Comparison of ENCODE assay signal across 19 mouse cellular contexts in the genomic region with DNA sequence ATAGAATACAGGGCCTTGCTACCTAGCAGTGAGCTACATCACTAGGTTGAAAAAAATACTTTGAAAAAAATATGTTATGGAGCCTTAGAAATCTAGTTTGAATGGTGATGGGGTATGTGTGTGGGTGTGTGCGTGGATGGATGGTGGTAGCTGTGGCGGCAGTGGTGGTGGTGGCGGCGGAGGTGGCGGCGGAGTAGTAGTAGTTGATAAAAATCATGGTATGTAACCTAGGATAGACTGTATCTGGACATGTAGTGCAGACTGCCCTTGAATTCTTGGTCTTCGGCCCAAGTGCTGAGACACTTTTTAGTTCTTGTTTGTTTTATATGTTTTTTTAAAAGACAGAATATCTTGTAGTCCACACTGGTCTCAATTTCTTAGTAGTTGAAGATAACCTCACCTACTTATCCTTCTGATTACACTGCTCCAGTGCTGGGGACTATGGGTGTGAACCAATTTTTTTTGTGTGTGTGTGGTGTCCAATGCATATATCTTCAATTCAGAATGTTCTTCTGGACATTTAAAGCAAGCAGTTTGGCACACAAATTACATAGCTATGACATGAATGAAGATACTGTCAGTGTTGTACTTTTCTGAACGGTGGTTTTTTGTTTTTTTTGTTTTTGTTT. TPM values are rescaled to one million over a fixed set of nuclear protein-coding genes. Genes with fewer than 3 reads are reported as not detected.
A peak's percentile ranks its signal among the peaks of the same experiment; 100 is the strongest.
DNase-seq lines count a peak whose midpoint lies in the region; ATAC-seq and TF ChIP-seq lines count a peak whose summit lies in the region.
"Had no signal": no experiment of that assay in that cellular context is flagged by ENCODE, and none has a peak within 500 bp of the region (broad histone marks: within the 10 kb centered on the region; RNA-seq: fewer than 3 reads in every experiment).

No protein-coding gene starts in this region.

- 75% methylated on average over 8 of the region's 8 CpGs for WGBS in liver, embryonic 12.5 days (ENCODE audit: insufficient replicate concordance)
- 88% methylated on average over 8 of the region's 8 CpGs for WGBS in liver, postnatal 0 days (ENCODE audit: insufficient replicate concordance)
- 76% methylated on average over 8 of the region's 8 CpGs for WGBS in liver, embryonic 13.5 days (ENCODE audit: insufficient replicate concordance)
- 70% methylated on average over 8 of the region's 8 CpGs for WGBS in liver, embryonic 16.5 days (ENCODE audit: insufficient replicate concordance)

- no peak overlapping the region for H3K27ac ChIP-seq in liver, embryonic 12.5 days
- H3K27ac ChIP-seq in liver, postnatal 0 days (ENCODE audit: low read depth), result no peak overlapping the region
- peak overlapping the region; percentile 21; the same call in 1 of the 2 replicates for H3K27ac ChIP-seq in liver, embryonic 13.5 days
- no peak overlapping the region for H3K27ac ChIP-seq in liver, embryonic 16.5 days (ENCODE audit: low read length)
- H3K27ac ChIP-seq: embryonic facial prominence, embryonic 13.5 days; forebrain, embryonic 12.5 days; gastrocnemius, adult 2 months; heart, embryonic 13.5 days; hindbrain, postnatal 0 days had no signal

- no peaks in the 10 kb centered on the region for H3K9me3 ChIP-seq in liver, embryonic 12.5 days (replicated peaks)
- no peaks in the 10 kb centered on the region for H3K9me3 ChIP-seq in liver, postnatal 0 days (ENCODE audit: low read length)
- no peaks in the 10 kb centered on the region for H3K9me3 ChIP-seq in liver, embryonic 13.5 days (replicated peaks)
- H3K9me3 ChIP-seq in liver, embryonic 16.5 days (replicated peaks; ENCODE audit: control insufficient read depth, low read length), result no peaks in the 10 kb centered on the region
- H3K9me3 ChIP-seq: embryonic facial prominence, embryonic 13.5 days; forebrain, embryonic 12.5 days; heart, embryonic 13.5 days had no signal

- peak overlapping the region; percentile 36 for H3K4me2 ChIP-seq in liver, embryonic 12.5 days
- H3K4me2 ChIP-seq in liver, postnatal 0 days (ENCODE audit: low read depth, low read length), result no peak overlapping the region
- H3K4me2 ChIP-seq in liver, embryonic 13.5 days, result peak overlapping the region; percentile 17; the same call in 1 of the 2 replicates
- no peak overlapping the region for H3K4me2 ChIP-seq in liver, embryonic 16.5 days (ENCODE audit: low read depth, low read length)
- H3K4me2 ChIP-seq: embryonic facial prominence, embryonic 13.5 days; forebrain, embryonic 12.5 days; heart, embryonic 13.5 days had no signal

- H3K4me3 ChIP-seq in liver, embryonic 12.5 days, result no peak overlapping the region
- no peak overlapping the region for H3K4me3 ChIP-seq in liver, postnatal 0 days (ENCODE audit: low read depth, low read length)
- H3K4me3 ChIP-seq in liver, embryonic 13.5 days (replicated peaks), result no peak overlapping the region
- H3K4me3 ChIP-seq in liver, embryonic 16.5 days (ENCODE audit: low read depth, low read length), result no peak overlapping the region
- H3K4me3 ChIP-seq: embryonic facial prominence, embryonic 13.5 days; forebrain, embryonic 12.5 days; gastrocnemius, adult 2 months; heart, embryonic 13.5 days had no signal

- H3K36me3 ChIP-seq in liver, embryonic 12.5 days, result no peaks in the 10 kb centered on the region
- no peaks in the 10 kb centered on the region for H3K36me3 ChIP-seq in liver, postnatal 0 days (replicated peaks; ENCODE audit: insufficient read depth, low read length)
- H3K36me3 ChIP-seq in liver, embryonic 13.5 days, result no peaks in the 10 kb centered on the region
- no peaks in the 10 kb centered on the region for H3K36me3 ChIP-seq in liver, embryonic 16.5 days (ENCODE audit: control insufficient read depth, insufficient read depth)
- H3K36me3 ChIP-seq: embryonic facial prominence, embryonic 13.5 days; forebrain, embryonic 12.5 days; heart, embryonic 13.5 days had no signal

- TF ChIP-seq CTCF in liver, postnatal 0 days (IDR thresholded peaks at IDR 0.05; ENCODE audit: low read depth), result no peak

- no peaks in the 10 kb centered on the region for H3K27me3 ChIP-seq in liver, embryonic 12.5 days (replicated peaks)
- H3K27me3 ChIP-seq in liver, postnatal 0 days (ENCODE audit: insufficient read depth, low read length), result no peaks in the 10 kb centered on the region
- no peaks in the 10 kb centered on the region for H3K27me3 ChIP-seq in liver, embryonic 13.5 days
- no peaks in the 10 kb centered on the region for H3K27me3 ChIP-seq in liver, embryonic 16.5 days (ENCODE audit: control insufficient read depth, insufficient read depth, low read depth, low read length)
- H3K27me3 ChIP-seq: embryonic facial prominence, embryonic 13.5 days; forebrain, embryonic 12.5 days; heart, embryonic 13.5 days had no signal

- no peak overlapping the region for H3K9ac ChIP-seq in liver, embryonic 12.5 days
- no peak overlapping the region for H3K9ac ChIP-seq in liver, postnatal 0 days (replicated peaks)
- no peak overlapping the region for H3K9ac ChIP-seq in liver, embryonic 13.5 days
- no peak overlapping the region for H3K9ac ChIP-seq in liver, embryonic 16.5 days (ENCODE audit: low read depth, low read length)
- H3K9ac ChIP-seq: embryonic facial prominence, embryonic 13.5 days; forebrain, embryonic 12.5 days; heart, embryonic 13.5 days had no signal

- no peak for TF ChIP-seq EP300 in liver, postnatal 0 days (IDR thresholded peaks at IDR 0.05; ENCODE audit: low read depth)

- DNase-seq in liver, postnatal 0 days, result no peak
- no peak for DNase-seq in liver, embryonic 13.5 days
- DNase-seq in thymus, postnatal 4 days, result no peak
- DNase-seq in ovary, postnatal 10 days (ENCODE audit: low spot score), result no peak
- DNase-seq: adrenal gland, adult 8-10 months; cerebellum, adult 11 months; cerebellum, adult 9-10 months; cerebellum, postnatal 25 days; gastrocnemius, adult 2 months; gastrocnemius, postnatal 36 days; heart, adult 11 months; heart, postnatal 36 days had no signal

- H3K4me1 ChIP-seq in liver, embryonic 12.5 days, result peaks cover 28% of the 10 kb centered on the region
- H3K4me1 ChIP-seq in liver, postnatal 0 days (ENCODE audit: insufficient read depth), result peaks cover 8% of the 10 kb centered on the region
- peaks cover 31% of the 10 kb centered on the region for H3K4me1 ChIP-seq in liver, embryonic 13.5 days (replicated peaks)
- H3K4me1 ChIP-seq in liver, embryonic 16.5 days (ENCODE audit: control insufficient read depth, low read depth, low read length), result peaks cover 10% of the 10 kb centered on the region; the same call in 1 of the 2 replicates

- ATAC-seq in liver, embryonic 12.5 days, result peak; percentile 70; the same call in 1 of the 2 replicates
- ATAC-seq in liver, postnatal 0 days, result no peak
- peak; percentile 76 for ATAC-seq in liver, embryonic 13.5 days (ENCODE audit: low read depth)
- ATAC-seq in liver, embryonic 16.5 days (ENCODE audit: low read depth), result peak; percentile 48; the same call in 1 of the 2 replicates
- ATAC-seq: forebrain, embryonic 16.5 days; hindbrain, postnatal 0 days had no signal

RNA-seq across cellular contexts. Expression of gene Ube3a, which starts 6.3 kb away (rescaled TPM):
- 88.5 and 92.6 TPM in 2 replicates for polyA plus RNA-seq in liver, embryonic 12.5 days (2016; fragmentation: Nextera tagmentation; extraction: Ambion mirVana)
- 55.6 and 58.5 TPM in 2 replicates for polyA plus RNA-seq in liver, postnatal 0 days (2015; fragmentation: Nextera tagmentation; extraction: Ambion mirVana)
- 70.9 and 83.7 TPM in 2 replicates for polyA plus RNA-seq in liver, embryonic 13.5 days (2015; fragmentation: Nextera tagmentation; extraction: Ambion mirVana)
- polyA plus RNA-seq in liver, embryonic 16.5 days (2015; fragmentation: Nextera tagmentation; extraction: Ambion mirVana), result 38.4 and 45.8 TPM in 2 replicates

Comparison
In these comparisons a context has a peak if more than half of its experiments do, and no peak if none do; other contexts are left out.
1. H3K4me2 ChIP-seq: peak in liver, embryonic 12.5 days (single experiment) and liver, embryonic 13.5 days (single experiment); none in liver, postnatal 0 days (single experiment) and liver, embryonic 16.5 days (single experiment).